8 mouse cellular contexts compared by ENCODE assay signal in the genomic region with DNA sequence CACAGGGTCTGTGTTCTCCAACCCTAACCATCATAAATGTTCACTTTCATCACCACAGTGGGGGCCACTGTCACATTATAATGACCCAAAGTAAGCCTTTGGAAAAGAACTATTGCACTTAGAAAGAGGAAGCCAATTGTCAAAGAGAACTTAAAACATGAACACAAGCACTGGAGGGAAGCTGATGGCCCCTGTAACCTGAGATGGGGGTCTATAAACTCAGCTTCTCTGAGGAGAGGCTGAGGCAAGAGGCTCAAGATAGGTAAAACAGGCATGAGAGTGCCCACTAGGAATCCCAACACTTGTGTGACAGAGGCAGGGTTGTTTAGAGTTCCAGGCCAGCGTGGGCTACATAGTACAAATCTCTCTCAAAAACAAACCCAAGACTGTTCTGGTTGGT. TPM values are rescaled to one million over a fixed set of nuclear protein-coding genes. Genes with fewer than 3 reads are reported as not detected.
DNase-seq lines count a peak whose midpoint lies in the region; ATAC-seq and TF ChIP-seq lines count a peak whose summit lies in the region.

No protein-coding gene starts in this region.

- H3K4me2 ChIP-seq in heart, embryonic 13.5 days, result peak overlapping the region; percentile 67
- H3K4me2 ChIP-seq in liver, embryonic 15.5 days, result peak overlapping the region; percentile 83

- peak overlapping the region; percentile 90; the same call in 1 of the 2 replicates for H3K9ac ChIP-seq in heart, embryonic 13.5 days
- H3K9ac ChIP-seq in liver, embryonic 15.5 days, result 0 out of 2 replicates have a peak overlapping the region, but pooled peaks have one; percentile 74

- WGBS in heart, embryonic 13.5 days, result 66% methylated on average over 1 of the region's 1 CpGs
- 61% methylated on average over 1 of the region's 1 CpGs for WGBS in liver, embryonic 15.5 days (ENCODE audit: insufficient replicate concordance)

- H3K4me1 ChIP-seq in G1E (ENCODE audit: insufficient read depth, low read depth, low read length), result peaks cover 32% of the 10 kb centered on the region
- H3K4me1 ChIP-seq in heart, embryonic 13.5 days, result peaks cover 13% of the 10 kb centered on the region
- H3K4me1 ChIP-seq in liver, embryonic 15.5 days (replicated peaks), result peaks cover 17% of the 10 kb centered on the region

- ATAC-seq in G1E (ENCODE audit: extremely low read depth, insufficient number of reproducible peaks, low FRiP score, poor library complexity, severe bottlenecking), result no peak
- ATAC-seq in heart, embryonic 13.5 days (ENCODE audit: extremely low read depth, insufficient number of reproducible peaks, low FRiP score, low TSS enrichment), result no peak
- ATAC-seq in liver, embryonic 15.5 days (ENCODE audit: insufficient read depth), result no peak

- DNase-seq in embryo, embryonic 10 days (ENCODE audit: low spot score), result peak; percentile 18
- no peak for DNase-seq in embryo, embryonic 9.5 days (ENCODE audit: extremely low spot score)
- DNase-seq in G1E (ENCODE audit: low spot score) (no peak), MN1 (ENCODE audit: low spot score) (no peak)
- DNase-seq in left cerebral cortex, postnatal 25 days (ENCODE audit: low spot score in 2 of 2), result no peak
- DNase-seq in urinary bladder, postnatal 4 days (ENCODE audit: low spot score in 2 of 2), result no peak

- no peaks in the 10 kb centered on the region for H3K27me3 ChIP-seq in G1E (ENCODE audit: insufficient read depth, low read length)
- H3K27me3 ChIP-seq in heart, embryonic 13.5 days (replicated peaks), result no peaks in the 10 kb centered on the region
- no peaks in the 10 kb centered on the region for H3K27me3 ChIP-seq in liver, embryonic 15.5 days

- H3K9me3 ChIP-seq in G1E (replicated peaks), result no peaks in the 10 kb centered on the region
- H3K9me3 ChIP-seq in heart, embryonic 13.5 days, result no peaks in the 10 kb centered on the region
- H3K9me3 ChIP-seq in liver, embryonic 15.5 days (replicated peaks), result no peaks in the 10 kb centered on the region

- intact Hi-C loops in left cerebral cortex, postnatal 25 days (cut with DNase I), result loop anchor here (5.0 to 10.0 kb wide), 2 partner anchors 128 to 239 kb away; a partner anchor contains a TSS

- H3K27ac ChIP-seq in heart, embryonic 13.5 days (replicated peaks), result peak overlapping the region; percentile 95
- 0 out of 2 replicates have a peak overlapping the region, but pooled peaks have one; percentile 81 for H3K27ac ChIP-seq in liver, embryonic 15.5 days (replicated peaks)

- TF ChIP-seq CTCF in G1E (IDR thresholded peaks at IDR 0.05; ENCODE audit: low read depth, low read length), result no peak

- peak overlapping the region; percentile 81 for H3K4me3 ChIP-seq in G1E (ENCODE audit: low read depth, low read length)
- H3K4me3 ChIP-seq in heart, embryonic 13.5 days, result peak overlapping the region; percentile 77
- H3K4me3 ChIP-seq in liver, embryonic 15.5 days (replicated peaks), result peak overlapping the region; percentile 77

- H3K36me3 ChIP-seq in G1E (replicated peaks), result peaks cover 4% of the 10 kb centered on the region
- no peaks in the 10 kb centered on the region for H3K36me3 ChIP-seq in heart, embryonic 13.5 days
- no peaks in the 10 kb centered on the region for H3K36me3 ChIP-seq in liver, embryonic 15.5 days (replicated peaks)

RNA-seq across cellular contexts. Expression of a gene that starts 0.7 kb away (rescaled TPM):
- total RNA-seq in G1E (2014; fragmentation: Nextera tagmentation) (19.5 and 23.3 TPM in 2 replicates), G1E (2017) (9.4 and 10.1 TPM in 2 replicates)
- polyA plus RNA-seq in G1E (2012), result 0.10 and 0.28 TPM in 2 replicates
- 21.6 and 26.5 TPM in 2 replicates for polyA plus RNA-seq in heart, embryonic 13.5 days (2015; fragmentation: Nextera tagmentation; extraction: Ambion mirVana)
- 3.2 and 3.3 TPM in 2 replicates for polyA plus RNA-seq in liver, embryonic 15.5 days (2015; fragmentation: Nextera tagmentation; extraction: Ambion mirVana)
- total RNA-seq in left cerebral cortex, postnatal 25 days (2021), result 10 to 100 TPM; 14.3 TPM
